Mouse (Mus musculus) liver, adult 2 months (tissue): ENCODE results near the gene Myod1. TPM values are rescaled to one million over a fixed set of nuclear protein-coding genes. Genes with fewer than 3 reads are reported as not detected.

ENCODE experiments used
- DNase-seq: peaks from one replicate; pipeline ENCODE4 v3.0.0-alpha.2; 2011; ENCODE audit warnings: low read depth, low spot score; ENCODE audit errors: extremely low read depth
- H3K27ac ChIP-seq: fragments of 200-500 bp; replicated peaks from 2 replicates; pipeline ENCODE4 v1.5.1; 2012; ENCODE audit warnings: low read depth, mild to moderate bottlenecking, control low read depth, inconsistent platforms, low read length; ENCODE audit not compliant: insufficient read depth
- H3K27me3 ChIP-seq: fragments of 200-500 bp; 2 replicates; pipeline ENCODE4 v1.6.1; 2012; ENCODE audit warnings: mild to moderate bottlenecking, moderate library complexity, low read length, inconsistent platforms; ENCODE audit not compliant: control insufficient read depth, insufficient read depth
- H3K36me3 ChIP-seq: fragments of 200-500 bp; 2 replicates; pipeline ENCODE4 v1.6.1; 2012; ENCODE audit warnings: low read length, inconsistent platforms; ENCODE audit not compliant: control insufficient read depth, insufficient read depth
- H3K4me1 ChIP-seq: fragments of 200-500 bp; 2 replicates; pipeline ENCODE4 v1.6.1; 2011; ENCODE audit warnings: low read length; ENCODE audit not compliant: control insufficient read depth, insufficient read depth
- H3K4me3 ChIP-seq: fragments of 200-500 bp; 2 replicates; pipeline ENCODE4 v1.5.1; 2011; ENCODE audit warnings: low read depth, mild to moderate bottlenecking, control low read depth, low read length, moderate library complexity; ENCODE audit not compliant: insufficient read depth
- H3K79me2 ChIP-seq: fragments of 200-500 bp; 2 replicates; pipeline ENCODE4 v1.6.1; 2012; ENCODE audit warnings: inconsistent platforms, mild to moderate bottlenecking, low read length, moderate library complexity; ENCODE audit not compliant: control insufficient read depth, insufficient read depth
- H3K9ac ChIP-seq: fragments of 200-500 bp; 2 replicates; pipeline ENCODE4 v1.6.1; 2012; ENCODE audit warnings: low read depth, mild to moderate bottlenecking, control low read depth, inconsistent platforms, low read length
- CTCF ChIP-seq: fragments of 200-500 bp; IDR thresholded peaks from 2 replicates; pipeline ENCODE4 v1.5.1; 2011; ENCODE audit warnings: low read depth, low read length, control low read depth
- POLR2A ChIP-seq: fragments of 200-500 bp; IDR thresholded peaks from 2 replicates; pipeline ENCODE4 v1.6.1; 2011; ENCODE audit warnings: low read length, control low read depth; ENCODE audit not compliant: insufficient read depth; ENCODE audit errors: extremely low read depth
- WGBS: fragments of 180-500 bp; shearing (Covaris S2); methylation state at CpG from one replicate; pipeline ENCODE4 v1.1.7; 2018; 5-methylcytosine and 5-hydroxymethylcytosine counted together
- polyA plus RNA-seq: library from polyadenylated mRNA; depleted of rRNA; stranded (reverse); fragments of >200 nt; gene quantifications from 2 replicates; pipeline ENCODE4 v1.2.3, GENCODE M21; 2012
- total RNA-seq: library from RNA; depleted of rRNA; stranded (reverse); fragments of >200 nt; gene quantifications from 2 replicates; pipeline ENCODE4 v1.2.3, GENCODE M21; 2014

The Myod1 gene
- total and polyA plus RNA-seq, 2 experiments, result not detected

DNA sequence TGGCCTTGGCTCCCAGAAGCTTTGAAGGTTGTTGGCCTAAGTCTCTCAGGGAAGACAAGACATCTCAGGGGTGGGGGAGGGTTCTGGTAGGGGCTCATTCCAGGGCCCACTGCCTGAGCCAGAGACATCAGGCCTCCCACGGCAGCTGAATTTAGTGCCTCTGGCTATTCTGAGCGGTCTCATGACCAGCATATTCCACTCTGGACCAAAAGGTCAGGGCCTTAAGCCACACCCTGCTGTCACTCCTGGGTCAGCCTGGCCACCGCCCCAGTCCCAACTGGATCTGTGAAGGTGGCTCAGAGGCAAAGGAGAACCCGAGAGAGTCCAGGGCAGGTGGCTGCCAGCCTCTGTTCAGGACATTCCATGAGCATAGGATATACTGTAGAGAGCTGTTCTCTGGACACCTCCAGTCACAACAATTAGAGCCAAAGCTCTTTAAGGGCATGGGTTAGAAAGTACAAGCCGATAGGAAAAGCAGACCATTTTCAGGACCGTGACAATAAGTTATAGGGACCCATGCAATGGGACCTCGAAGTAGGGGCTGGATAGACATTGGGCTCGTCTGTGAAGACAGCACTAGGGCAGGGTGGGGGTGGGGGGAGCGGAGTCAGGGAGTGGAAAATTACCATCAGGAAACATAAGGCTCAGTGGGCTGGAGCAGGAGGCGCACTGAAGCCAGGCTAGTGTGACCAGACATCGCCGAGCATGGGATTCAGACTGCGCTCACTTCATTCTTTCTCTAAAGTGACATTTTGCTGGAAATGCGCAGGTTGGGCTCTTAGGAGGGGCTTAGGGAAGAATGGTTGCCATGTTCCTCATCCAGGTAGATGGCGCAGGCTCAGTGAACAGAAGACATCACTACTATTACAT is 27.6 kb downstream of the Myod1 start:
- Histone ChIP-seq H3K27me3 (no peaks in the 10 kb centered on the region), H3K27ac (no peak overlapping the region), H3K79me2 (no peaks in the 10 kb centered on the region), H3K9ac (no peak overlapping the region), H3K4me1 (no peaks in the 10 kb centered on the region), H3K4me3 (no peak overlapping the region), H3K36me3 (no peaks in the 10 kb centered on the region)
- no peak for DNase-seq
- WGBS, result 80% methylated on average over 15 of the region's 15 CpGs
- no peak for TF ChIP-seq POLR2A
- no peak for TF ChIP-seq CTCF

DNA sequence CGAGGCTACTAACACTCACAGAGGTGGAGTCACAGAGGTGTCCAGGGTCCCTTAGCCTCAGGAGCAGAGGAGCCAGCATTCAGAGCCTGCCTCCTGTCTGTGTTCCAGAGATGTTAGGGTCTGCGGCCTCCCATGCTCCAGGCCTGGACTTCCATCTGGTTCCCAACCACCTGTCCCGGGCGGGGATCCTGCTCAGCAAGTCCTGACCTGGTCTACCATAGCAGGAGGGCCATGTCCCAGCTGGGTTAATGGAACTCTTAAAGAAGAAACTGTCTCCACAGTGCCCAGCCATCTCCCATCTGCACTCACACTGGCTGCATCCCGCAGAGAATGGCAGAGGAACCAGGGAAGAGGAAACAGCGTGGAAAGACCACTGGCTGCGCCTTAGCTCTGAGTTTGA is 28.5 kb downstream of the Myod1 start:
- 84% methylated on average over 7 of the region's 7 CpGs for WGBS
- H3K36me3 ChIP-seq, result no peaks in the 10 kb centered on the region
- no peaks in the 10 kb centered on the region for H3K27me3 ChIP-seq
- H3K4me1 ChIP-seq, result no peaks in the 10 kb centered on the region
- no peaks in the 10 kb centered on the region for H3K79me2 ChIP-seq
- TF ChIP-seq CTCF (no peak), POLR2A (no peak)
- no peak overlapping the region for H3K4me3 ChIP-seq
- DNase-seq, result no peak
- H3K9ac ChIP-seq, result no peak overlapping the region
- H3K27ac ChIP-seq, result no peak overlapping the region

DNA sequence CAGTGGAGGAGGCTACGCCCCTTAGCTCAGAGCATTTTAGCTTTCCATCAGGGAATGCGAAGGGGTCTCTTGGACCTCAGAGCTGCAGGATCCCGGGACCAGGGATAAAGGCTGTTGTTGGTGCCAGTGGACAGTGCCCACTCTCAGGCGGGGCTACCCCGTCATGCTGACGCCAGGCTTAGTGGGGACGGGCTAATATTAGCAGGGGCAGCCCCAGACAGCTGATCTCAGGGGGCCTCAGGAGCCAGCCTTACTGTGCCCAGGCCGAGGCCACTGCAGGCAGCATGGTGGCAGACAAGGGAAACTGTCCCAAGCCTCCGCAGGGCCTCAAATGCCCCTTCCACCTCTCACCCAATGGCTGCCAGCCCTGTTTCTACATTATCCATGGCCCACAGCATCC is 32.3 kb downstream of the Myod1 start:
- Histone ChIP-seq H3K4me3 (no peak overlapping the region), H3K4me1 (no peaks in the 10 kb centered on the region), H3K9ac (no peak overlapping the region), H3K27ac (no peak overlapping the region), H3K79me2 (no peaks in the 10 kb centered on the region), H3K36me3 (no peaks in the 10 kb centered on the region), H3K27me3 (no peaks in the 10 kb centered on the region)
- DNase-seq, result no peak
- no peak for TF ChIP-seq CTCF
- no peak for TF ChIP-seq POLR2A
- WGBS, result 86% methylated on average over 9 of the region's 9 CpGs

DNA sequence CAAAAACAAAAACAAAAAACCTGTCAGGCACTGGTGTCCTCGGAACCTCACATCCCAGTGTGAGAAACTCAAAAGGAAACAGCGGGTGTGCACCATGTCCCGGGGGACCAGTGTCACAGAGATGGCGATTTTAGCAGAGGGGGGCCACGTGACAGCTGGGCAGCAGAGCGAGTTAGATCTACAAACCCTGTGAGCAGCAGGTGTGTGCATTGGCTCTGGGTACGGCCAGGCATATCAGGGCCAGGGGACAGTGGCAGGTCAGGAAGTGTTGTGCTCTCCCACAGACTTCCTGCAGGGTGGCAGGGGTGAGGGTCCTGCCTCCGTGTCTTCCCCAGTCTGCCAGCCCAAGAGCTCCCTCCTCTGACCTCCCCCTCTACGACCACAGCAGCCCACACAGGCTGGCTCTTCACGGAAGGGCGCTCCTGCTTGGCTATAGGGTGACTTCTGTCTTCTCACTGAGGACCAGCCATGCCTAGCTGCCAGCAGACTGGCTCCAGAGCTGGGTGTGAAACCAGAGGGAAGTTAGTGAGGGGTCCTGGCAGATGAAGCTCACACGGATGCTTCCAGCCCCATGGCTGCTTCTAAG is 33.0 kb downstream of the Myod1 start:
- no peak for DNase-seq
- no peaks in the 10 kb centered on the region for H3K27me3 ChIP-seq
- TF ChIP-seq POLR2A (no peak), CTCF (no peak)
- 55% methylated on average over 12 of the region's 12 CpGs for WGBS
- H3K4me3 ChIP-seq, result no peak overlapping the region
- H3K9ac ChIP-seq, result no peak overlapping the region
- H3K79me2 ChIP-seq, result no peaks in the 10 kb centered on the region
- H3K27ac ChIP-seq, result no peak overlapping the region
- no peaks in the 10 kb centered on the region for H3K36me3 ChIP-seq
- no peaks in the 10 kb centered on the region for H3K4me1 ChIP-seq

DNA sequence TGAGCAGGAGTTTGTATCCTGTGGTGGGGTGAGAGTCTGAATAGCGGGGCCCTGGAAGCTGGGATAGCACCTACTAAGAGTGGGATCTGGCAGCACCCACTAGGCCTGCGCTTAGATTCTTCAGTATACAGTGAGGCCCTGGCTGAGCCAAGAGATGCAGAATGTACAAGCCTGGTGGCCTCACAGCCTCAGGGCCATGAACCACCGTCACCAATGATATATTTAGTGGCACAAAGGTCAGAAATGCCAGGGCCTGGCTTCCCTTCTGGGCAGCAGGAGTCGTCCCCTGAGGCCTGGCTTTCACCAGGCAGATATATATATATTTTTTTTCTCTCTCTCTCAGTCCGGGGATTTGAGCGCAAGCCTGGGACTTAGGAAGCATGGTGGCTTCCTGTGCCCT is 34.5 kb downstream of the Myod1 start:
- WGBS, result 83% methylated on average over 6 of the region's 6 CpGs

DNA sequence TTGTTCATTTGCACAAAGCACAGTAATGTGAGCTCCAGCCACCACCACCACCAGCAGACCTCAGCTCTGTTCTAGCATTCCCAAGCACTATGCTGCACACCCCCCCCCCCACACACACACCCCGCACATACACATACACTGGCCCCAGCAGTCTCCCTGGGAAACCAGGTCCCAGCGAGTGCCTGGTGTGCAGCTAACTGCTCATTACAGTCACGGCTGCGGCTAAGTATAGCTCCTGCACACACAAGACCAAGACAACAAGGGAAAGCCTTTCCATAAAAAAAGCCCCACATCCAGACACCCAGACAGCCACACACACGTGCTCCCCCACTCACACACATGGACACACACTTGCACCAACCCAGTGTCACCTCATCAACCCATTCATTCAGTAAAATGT is 36.5 kb downstream of the Myod1 start:
- H3K79me2 ChIP-seq, result no peaks in the 10 kb centered on the region
- no peak for DNase-seq
- WGBS, result 84% methylated on average over 5 of the region's 5 CpGs
- H3K36me3 ChIP-seq, result no peaks in the 10 kb centered on the region
- H3K9ac ChIP-seq, result no peak overlapping the region
- no peaks in the 10 kb centered on the region for H3K4me1 ChIP-seq
- TF ChIP-seq CTCF (no peak), POLR2A (no peak)
- H3K4me3 ChIP-seq, result no peak overlapping the region
- no peak overlapping the region for H3K27ac ChIP-seq
- H3K27me3 ChIP-seq, result no peaks in the 10 kb centered on the region

More for the DNA sequence above, 34.5 kb downstream of the Myod1 start:
- Histone ChIP-seq H3K36me3 (no peaks in the 10 kb centered on the region), H3K9ac (no peak overlapping the region), H3K79me2 (no peaks in the 10 kb centered on the region), H3K27me3 (no peaks in the 10 kb centered on the region), H3K4me3 (no peak overlapping the region), H3K27ac (no peak overlapping the region), H3K4me1 (no peaks in the 10 kb centered on the region)
- no peak for DNase-seq
- TF ChIP-seq CTCF (no peak), POLR2A (no peak)
